Mouse (Mus musculus) lung, postnatal 0 days (tissue): ENCODE measurements around the gene Gm28372. TPM values are rescaled to one million over a fixed set of nuclear protein-coding genes. Genes with fewer than 3 reads are reported as not detected.

Experiments
- ATAC-seq: fragments of 200-750 bp; cut with Nextera tagmentation; 2 replicates; pipeline ENCODE4 v1.8.0; 2017; ENCODE audit warnings: moderate library complexity
- DNase-seq: peaks from one replicate; pipeline ENCODE4 v3.0.0-alpha.2; 2016; ENCODE audit warnings: low spot score
- H3K27ac ChIP-seq: fragments of 300-500 bp; sonication (generic); 2 replicates; pipeline ENCODE4 v1.5.1; 2014; ENCODE audit warnings: antibody characterized with exemption, mild to moderate bottlenecking, low read length, mixed read lengths
- H3K27me3 ChIP-seq: fragments of 300-500 bp; sonication (generic); replicated peaks from 2 replicates; pipeline ENCODE4 v1.6.1; 2014; ENCODE audit warnings: low read length, mixed read lengths; ENCODE audit not compliant: insufficient read depth
- H3K36me3 ChIP-seq: fragments of 300-500 bp; sonication (generic); 2 replicates; pipeline ENCODE4 v1.6.1; 2014; ENCODE audit warnings: low read length, mixed read lengths; ENCODE audit not compliant: insufficient read depth
- H3K4me1 ChIP-seq: fragments of 300-500 bp; sonication (generic); 2 replicates; pipeline ENCODE4 v1.6.1; 2014; ENCODE audit warnings: antibody characterized with exemption, low read depth, low read length, mixed read lengths; ENCODE audit not compliant: insufficient read depth
- H3K4me2 ChIP-seq: fragments of 300-500 bp; sonication (generic); replicated peaks from 2 replicates; pipeline ENCODE4 v1.6.1; 2014; ENCODE audit warnings: low read depth, mild to moderate bottlenecking, low read length, moderate library complexity, mixed read lengths
- H3K4me3 ChIP-seq: fragments of 300-500 bp; sonication (generic); 2 replicates; pipeline ENCODE4 v1.5.1; 2014; ENCODE audit warnings: low read depth, low read length
- H3K9ac ChIP-seq: fragments of 300-500 bp; sonication (generic); replicated peaks from 2 replicates; pipeline ENCODE4 v1.6.1; 2014; ENCODE audit warnings: low read depth, mild to moderate bottlenecking
- H3K9me3 ChIP-seq: fragments of 300-500 bp; sonication (generic); 2 replicates; pipeline ENCODE4 v1.6.1; 2016; ENCODE audit warnings: low read length, mixed read lengths
- CTCF ChIP-seq: IDR thresholded peaks from 2 replicates; pipeline ENCODE4 v1.5.1; 2016; ENCODE audit warnings: antibody characterized with exemption, mild to moderate bottlenecking
- EP300 ChIP-seq: IDR thresholded peaks from 2 replicates; pipeline ENCODE4 v1.6.1; 2016; ENCODE audit warnings: antibody characterized with exemption, mild to moderate bottlenecking, control low read depth
- WGBS: fragments of 180-500 bp; shearing (Covaris S2); extraction: QIAGEN DNeasy Blood & Tissue Kit; methylation state at CpG from one replicate; pipeline ENCODE4 v1.1.7; 2014; 5-methylcytosine and 5-hydroxymethylcytosine counted together
- polyA plus RNA-seq: library from polyadenylated mRNA; unstranded; fragments of >200 nt; fragmentation: Nextera tagmentation; extraction: Ambion mirVana; gene quantifications from 2 replicates; pipeline ENCODE4 v1.2.1, GENCODE M21; 2015

Gm28372 gene
- polyA plus RNA-seq, 1 experiment from 2014 or later = not detected

GRCm38 (mm10) chr2:130433152-130433551, 28.1 kb downstream of the Gm28372 start:
- Histone ChIP-seq H3K9me3 (no peaks in the 10 kb centered on the region), H3K9ac (no peak overlapping the region), H3K4me3 (no peak overlapping the region), H3K27ac (no peak overlapping the region), H3K36me3 (no peaks in the 10 kb centered on the region; the same call in 1 of the 2 replicates), H3K4me2 (no peak overlapping the region), H3K27me3 (no peaks in the 10 kb centered on the region), H3K4me1 (no peaks in the 10 kb centered on the region)
- ATAC-seq = no peak
- 19% methylated on average over 4 of the region's 4 CpGs for WGBS
- DNase-seq = peak; percentile 60
- TF ChIP-seq EP300 (no peak), CTCF (peak; percentile 82)

GRCm38 (mm10) chr2:130436769-130437168, 31.7 kb downstream of the Gm28372 start:
- H3K4me3 ChIP-seq = no peak overlapping the region
- 97% methylated on average over 1 of the region's 1 CpGs for WGBS
- no peaks in the 10 kb centered on the region for H3K4me1 ChIP-seq
- H3K27ac ChIP-seq = no peak overlapping the region
- H3K4me2 ChIP-seq = no peak overlapping the region
- DNase-seq (no peak), ATAC-seq (no peak)
- no peak for TF ChIP-seq CTCF
- no peaks in the 10 kb centered on the region for H3K27me3 ChIP-seq
- no peaks in the 10 kb centered on the region for H3K9me3 ChIP-seq
- H3K9ac ChIP-seq = no peak overlapping the region
- peaks cover 13% of the 10 kb centered on the region; the same call in 1 of the 2 replicates for H3K36me3 ChIP-seq

GRCm38 (mm10) chr2:130438861-130439260, 33.8 kb downstream of the Gm28372 start:
- H3K27ac ChIP-seq = no peak overlapping the region
- no peaks in the 10 kb centered on the region for H3K27me3 ChIP-seq
- no peak overlapping the region for H3K4me2 ChIP-seq
- DNase-seq = no peak
- no peaks in the 10 kb centered on the region for H3K9me3 ChIP-seq
- H3K9ac ChIP-seq = no peak overlapping the region
- peaks cover 25% of the 10 kb centered on the region; the same call in 1 of the 2 replicates for H3K36me3 ChIP-seq
- no peak for TF ChIP-seq EP300
- TF ChIP-seq CTCF = no peak
- WGBS = 87% methylated on average over 3 of the region's 3 CpGs
- no peak overlapping the region for H3K4me3 ChIP-seq
- ATAC-seq = no peak
- no peaks in the 10 kb centered on the region for H3K4me1 ChIP-seq

- Histone ChIP-seq H3K27me3 (no peaks in the 10 kb centered on the region), H3K27ac (no peak overlapping the region), H3K4me2 (no peak overlapping the region), H3K9me3 (no peaks in the 10 kb centered on the region), H3K4me3 (no peak overlapping the region), H3K9ac (no peak overlapping the region), H3K4me1 (no peaks in the 10 kb centered on the region), H3K36me3 (peaks cover 25% of the 10 kb centered on the region; the same call in 1 of the 2 replicates)
- TF ChIP-seq CTCF (no peak), EP300 (no peak)
- ATAC-seq (no peak), DNase-seq (no peak)
- WGBS = 93% methylated on average over 4 of the region's 4 CpGs
Observed at GRCm38 (mm10) chr2:130439840-130440480, 34.9 kb downstream of the Gm28372 start.

- no peaks in the 10 kb centered on the region for H3K9me3 ChIP-seq
- no peak overlapping the region for H3K9ac ChIP-seq
- no peak overlapping the region for H3K27ac ChIP-seq
- 85% methylated on average over 10 of the region's 10 CpGs for WGBS
- no peaks in the 10 kb centered on the region for H3K4me1 ChIP-seq
- DNase-seq (no peak), ATAC-seq (no peak)
- no peak for TF ChIP-seq EP300
- TF ChIP-seq CTCF = no peak
- no peak overlapping the region for H3K4me2 ChIP-seq
- H3K4me3 ChIP-seq = no peak overlapping the region
- no peaks in the 10 kb centered on the region for H3K27me3 ChIP-seq
- H3K36me3 ChIP-seq = peaks cover 25% of the 10 kb centered on the region; the same call in 1 of the 2 replicates
Observed at GRCm38 (mm10) chr2:130442162-130442561, 37.1 kb downstream of the Gm28372 start.

- Histone ChIP-seq H3K4me1 (peaks cover 12% of the 10 kb centered on the region), H3K9me3 (no peaks in the 10 kb centered on the region), H3K9ac (no peak overlapping the region), H3K4me2 (no peak overlapping the region), H3K4me3 (no peak overlapping the region), H3K36me3 (no peaks in the 10 kb centered on the region), H3K27ac (no peak overlapping the region), H3K27me3 (no peaks in the 10 kb centered on the region)
- ATAC-seq = no peak
- no peak for DNase-seq
- TF ChIP-seq EP300 (no peak), CTCF (0 out of 2 replicates have a peak, but pooled peaks have one; percentile 17)
Observed at GRCm38 (mm10) chr2:130448449-130448848, 43.4 kb downstream of the Gm28372 start.
